Mouse (Mus musculus) intestine, embryonic 14.5 days (tissue): ENCODE measurements around the gene Hps3. TPM values are rescaled to one million over a fixed set of nuclear protein-coding genes. Genes with fewer than 3 reads are reported as not detected.
"Not testable (repeated sequence)": the region's sequence is repeated elsewhere in the genome, so short reads cannot be mapped to it uniquely, and the experiment has no call there.

Experiments used
- ATAC-seq: fragments of 200-750 bp; cut with Nextera tagmentation; replicated peaks from 2 replicates; pipeline ENCODE4 v1.8.0; 2017; ENCODE audit warnings: low read depth, moderate number of reproducible peaks, moderate TSS enrichment, moderate library complexity; ENCODE audit not compliant: low FRiP score, low TSS enrichment
- DNase-seq: peaks from one replicate; pipeline ENCODE4 v3.0.0-alpha.2; 2018; ENCODE audit warnings: low spot score
- H3K27ac ChIP-seq: fragments of 300-500 bp; sonication (generic); 2 replicates; pipeline ENCODE4 v1.5.1; 2014; ENCODE audit warnings: low read depth, mild to moderate bottlenecking, control low read depth
- H3K27me3 ChIP-seq: fragments of 300-500 bp; sonication (generic); replicated peaks from 2 replicates; pipeline ENCODE4 v1.6.1; 2014; ENCODE audit warnings: low read length, control low read depth; ENCODE audit not compliant: control insufficient read depth, insufficient read depth
- H3K36me3 ChIP-seq: fragments of 300-500 bp; sonication (generic); 2 replicates; pipeline ENCODE4 v1.6.1; 2014; ENCODE audit warnings: low read length, control low read depth; ENCODE audit not compliant: control insufficient read depth, insufficient read depth
- H3K4me1 ChIP-seq: fragments of 300-500 bp; sonication (generic); replicated peaks from 2 replicates; pipeline ENCODE4 v1.6.1; 2014; ENCODE audit warnings: low read length, control low read depth, mixed read lengths; ENCODE audit not compliant: control insufficient read depth, insufficient read depth
- H3K4me2 ChIP-seq: fragments of 300-500 bp; sonication (generic); 2 replicates; pipeline ENCODE4 v1.6.1; 2014; ENCODE audit warnings: low read length
- H3K4me3 ChIP-seq: fragments of 300-500 bp; sonication (generic); 2 replicates; pipeline ENCODE4 v1.5.1; 2014; ENCODE audit warnings: low read depth, low read length, control low read depth, mixed read lengths
- H3K9ac ChIP-seq: fragments of 300-500 bp; sonication (generic); 2 replicates; pipeline ENCODE4 v1.6.1; 2014; ENCODE audit warnings: mild to moderate bottlenecking, low read length
- H3K9me3 ChIP-seq: fragments of 300-500 bp; sonication (generic); 2 replicates; pipeline ENCODE4 v1.6.1; 2016; ENCODE audit warnings: low read length, control low read depth; ENCODE audit not compliant: control insufficient read depth
- WGBS: fragments of 180-500 bp; shearing (Covaris S2); extraction: QIAGEN DNeasy Blood & Tissue Kit; methylation state at CpG from one replicate; pipeline ENCODE4 v1.1.7; 2014; 5-methylcytosine and 5-hydroxymethylcytosine counted together
- polyA plus RNA-seq: library from polyadenylated mRNA; unstranded; fragments of >200 nt; fragmentation: Nextera tagmentation; extraction: Ambion mirVana; gene quantifications from 2 replicates; pipeline ENCODE4 v1.2.1, GENCODE M21; 2014

Gene Hps3
- polyA plus RNA-seq, 1 experiment from 2014 or later: 12.1 TPM

DNA sequence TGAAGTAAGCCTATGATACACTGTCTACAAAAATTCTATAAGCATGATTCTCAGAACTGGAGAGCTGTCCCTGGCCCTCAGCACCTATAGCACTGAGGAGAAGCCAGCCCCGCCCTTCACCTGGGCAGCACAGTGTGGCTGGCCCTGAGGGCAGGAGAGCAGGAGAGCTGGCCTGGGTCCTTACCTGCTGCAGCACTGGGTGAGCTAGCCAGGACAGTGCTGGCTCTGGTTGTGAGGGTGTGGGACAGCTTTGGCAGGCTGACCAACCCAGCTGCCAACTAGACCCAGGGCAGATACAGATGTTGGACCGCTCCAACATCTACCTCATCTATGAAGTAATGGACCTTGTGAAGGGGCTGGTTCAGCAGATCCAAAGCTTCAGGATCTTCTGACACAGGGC is 20.7 kb downstream of the Hps3 start:
- Histone ChIP-seq H3K27ac (no peak overlapping the region), H3K9ac (no peak overlapping the region), H3K9me3 (no peaks in the 10 kb centered on the region), H3K4me3 (no peak overlapping the region), H3K4me1 (no peaks in the 10 kb centered on the region), H3K4me2 (no peak overlapping the region), H3K36me3 (peaks cover 15% of the 10 kb centered on the region), H3K27me3 (no peaks in the 10 kb centered on the region)
- DNase-seq (no peak), ATAC-seq (no peak)
- WGBS: 86% methylated on average over 2 of the region's 2 CpGs

DNA sequence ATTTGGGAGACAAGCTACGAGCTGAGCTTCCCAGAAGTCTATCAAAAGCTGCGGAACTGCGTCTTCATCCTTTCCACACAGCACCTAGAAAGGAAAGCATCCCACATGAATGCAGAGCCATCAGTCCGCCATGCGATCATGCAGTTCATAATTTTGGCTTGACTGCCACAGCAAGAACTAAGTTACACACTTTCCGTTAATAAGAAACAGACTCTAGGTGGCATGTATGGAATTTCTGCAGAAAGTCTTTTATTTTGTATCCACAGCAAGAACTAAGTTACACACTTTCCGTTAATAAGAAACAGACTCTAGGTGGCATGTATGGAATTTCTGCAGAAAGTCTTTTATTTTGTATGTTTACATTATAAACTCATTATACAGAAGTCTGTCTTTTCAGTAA is 24.2 kb downstream of the Hps3 start:
- DNase-seq, ATAC-seq, H3K4me2 ChIP-seq, H3K9ac ChIP-seq, H3K27me3 ChIP-seq, H3K4me3 ChIP-seq, H3K4me1 ChIP-seq, H3K36me3 ChIP-seq, H3K9me3 ChIP-seq, H3K27ac ChIP-seq: not testable (repeated sequence)
- 61% methylated on average over 7 of the region's 7 CpGs for WGBS

DNA sequence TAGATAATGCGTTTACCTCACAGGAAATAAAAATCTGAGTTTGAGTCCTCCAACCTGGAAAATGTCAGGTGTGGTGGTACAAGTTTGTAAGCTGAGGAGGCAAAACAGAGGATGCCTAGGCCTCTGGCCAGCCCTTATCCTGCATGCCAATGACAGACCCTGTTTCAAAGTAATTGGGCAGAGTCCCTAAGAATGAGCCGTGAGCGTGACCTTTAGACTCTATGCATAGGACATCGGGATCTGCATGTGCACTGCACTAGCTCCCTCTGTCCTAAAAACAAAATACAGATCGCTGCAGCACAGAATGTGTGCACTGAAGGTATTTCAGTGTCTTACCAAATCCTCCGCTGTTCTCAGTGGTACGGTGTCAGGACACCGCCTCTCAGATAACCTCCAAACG is 24.7 kb downstream of the Hps3 start:
- H3K4me1 ChIP-seq: no peaks in the 10 kb centered on the region
- H3K27me3 ChIP-seq: no peaks in the 10 kb centered on the region
- ATAC-seq (no peak), DNase-seq (no peak)
- H3K36me3 ChIP-seq: peaks cover 4% of the 10 kb centered on the region
- H3K9me3 ChIP-seq: no peaks in the 10 kb centered on the region
- no peak overlapping the region for H3K4me2 ChIP-seq
- H3K27ac ChIP-seq: no peak overlapping the region
- WGBS: 81% methylated on average over 9 of the region's 9 CpGs
- H3K9ac ChIP-seq: no peak overlapping the region
- H3K4me3 ChIP-seq: no peak overlapping the region

DNA sequence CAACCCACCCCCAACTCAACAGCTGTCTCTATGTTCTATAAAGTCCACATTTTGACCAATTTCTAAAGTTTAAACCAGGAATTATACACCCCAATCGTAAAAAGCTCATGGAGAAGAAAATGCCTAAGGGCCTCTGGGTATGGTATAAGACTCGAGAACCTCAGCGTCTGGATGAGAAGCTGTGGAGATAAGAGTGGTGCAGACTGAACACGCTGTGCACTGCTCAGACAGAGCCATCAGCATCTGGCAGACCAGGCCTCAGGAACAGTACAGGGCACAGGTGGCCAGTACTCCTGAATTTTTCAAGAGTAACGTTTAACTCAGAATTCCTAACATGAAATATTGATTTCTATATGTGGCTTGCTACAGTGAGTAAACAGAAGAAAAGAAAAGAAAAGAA is 27.4 kb downstream of the Hps3 start:
- ATAC-seq (no peak), DNase-seq (no peak)
- H3K27ac ChIP-seq: no peak overlapping the region
- no peak overlapping the region for H3K4me3 ChIP-seq
- no peak overlapping the region for H3K9ac ChIP-seq
- H3K27me3 ChIP-seq: no peaks in the 10 kb centered on the region
- no peaks in the 10 kb centered on the region for H3K4me1 ChIP-seq
- H3K4me2 ChIP-seq: no peak overlapping the region
- no peaks in the 10 kb centered on the region for H3K9me3 ChIP-seq
- WGBS: 76% methylated on average over 5 of the region's 5 CpGs
- peaks cover 4% of the 10 kb centered on the region; the same call in 1 of the 2 replicates for H3K36me3 ChIP-seq

DNA sequence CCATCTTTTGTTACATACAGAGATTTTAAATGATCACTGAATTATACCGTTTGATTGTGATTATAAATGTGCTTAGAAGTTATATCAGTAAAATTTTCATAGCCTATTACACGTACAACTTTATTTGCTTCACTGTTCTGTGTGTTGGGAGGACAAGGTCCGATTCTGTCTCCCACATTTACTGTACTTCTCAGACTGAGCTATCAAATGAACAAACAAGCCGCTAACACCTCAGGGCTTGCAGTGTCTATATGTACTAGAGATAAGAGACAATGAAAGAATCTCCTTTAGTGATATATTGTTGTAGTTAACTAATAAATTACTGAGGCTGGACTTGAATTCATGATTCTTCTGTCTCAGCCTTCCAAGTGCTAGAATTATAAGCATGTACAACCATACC is 27.8 kb downstream of the Hps3 start:
- whole genome bisulfite sequencing: 74% methylated on average over 4 of the region's 4 CpGs
- peaks cover 4% of the 10 kb centered on the region; the same call in 1 of the 2 replicates for H3K36me3 ChIP-seq
- H3K9me3 ChIP-seq: no peaks in the 10 kb centered on the region
- no peak overlapping the region for H3K27ac ChIP-seq
- H3K4me3 ChIP-seq: no peak overlapping the region
- no peak for DNase-seq
- no peak overlapping the region for H3K4me2 ChIP-seq
- no peak overlapping the region for H3K9ac ChIP-seq
- ATAC-seq: no peak
- no peaks in the 10 kb centered on the region for H3K4me1 ChIP-seq
- no peaks in the 10 kb centered on the region for H3K27me3 ChIP-seq

DNA sequence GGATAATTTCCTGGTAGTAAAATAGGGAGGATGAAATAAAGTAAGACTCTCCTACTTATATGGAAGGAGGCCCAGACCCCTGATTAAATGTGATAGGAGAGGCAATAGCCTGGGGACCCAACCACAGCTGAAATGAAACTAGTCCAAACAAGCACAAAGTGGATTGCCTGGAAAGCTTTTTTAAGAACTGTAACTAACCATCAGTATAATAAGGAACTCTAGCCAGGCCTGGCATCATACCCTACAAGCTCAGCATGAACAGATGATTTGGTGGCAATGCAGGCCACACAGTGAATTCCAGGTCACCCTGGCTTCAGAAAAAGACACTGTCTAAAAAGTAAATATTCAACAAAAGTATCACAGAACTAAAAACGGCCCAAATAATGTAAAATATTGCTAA is 29.5 kb downstream of the Hps3 start:
- Histone ChIP-seq H3K4me1 (no peaks in the 10 kb centered on the region), H3K27ac (no peak overlapping the region), H3K4me2 (no peak overlapping the region), H3K9me3 (no peaks in the 10 kb centered on the region), H3K36me3 (peaks cover 4% of the 10 kb centered on the region), H3K9ac (no peak overlapping the region), H3K4me3 (no peak overlapping the region), H3K27me3 (no peaks in the 10 kb centered on the region)
- no peak for ATAC-seq
- DNase-seq: no peak
- 75% methylated on average over 1 of the region's 1 CpGs for whole genome bisulfite sequencing

DNA sequence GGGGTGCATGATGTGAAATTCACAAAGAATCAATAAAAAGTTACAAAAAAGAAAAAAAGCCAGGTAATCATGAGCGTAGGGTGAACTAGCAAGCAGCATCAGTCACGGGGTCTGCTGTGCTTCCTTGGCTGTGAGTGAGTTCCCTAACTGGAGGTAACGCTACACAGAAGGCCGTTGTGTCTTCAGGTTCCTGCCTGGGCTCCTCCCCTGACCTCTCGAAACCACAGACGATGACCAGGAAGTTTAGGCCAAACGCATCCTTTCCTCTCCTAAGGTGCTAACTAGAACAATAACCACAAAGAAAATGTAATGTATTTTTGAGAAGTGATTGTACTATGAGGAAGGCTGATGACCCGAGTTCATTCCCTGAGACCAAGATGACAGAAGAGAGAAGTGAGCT is 30.7 kb downstream of the Hps3 start:
- WGBS: 82% methylated on average over 8 of the region's 8 CpGs
- Histone ChIP-seq H3K4me1 (no peaks in the 10 kb centered on the region), H3K4me3 (no peak overlapping the region), H3K27me3 (no peaks in the 10 kb centered on the region), H3K36me3 (peaks cover 2% of the 10 kb centered on the region), H3K9ac (no peak overlapping the region), H3K27ac (no peak overlapping the region), H3K9me3 (no peaks in the 10 kb centered on the region), H3K4me2 (no peak overlapping the region)
- no peak for DNase-seq
- no peak for ATAC-seq

DNA sequence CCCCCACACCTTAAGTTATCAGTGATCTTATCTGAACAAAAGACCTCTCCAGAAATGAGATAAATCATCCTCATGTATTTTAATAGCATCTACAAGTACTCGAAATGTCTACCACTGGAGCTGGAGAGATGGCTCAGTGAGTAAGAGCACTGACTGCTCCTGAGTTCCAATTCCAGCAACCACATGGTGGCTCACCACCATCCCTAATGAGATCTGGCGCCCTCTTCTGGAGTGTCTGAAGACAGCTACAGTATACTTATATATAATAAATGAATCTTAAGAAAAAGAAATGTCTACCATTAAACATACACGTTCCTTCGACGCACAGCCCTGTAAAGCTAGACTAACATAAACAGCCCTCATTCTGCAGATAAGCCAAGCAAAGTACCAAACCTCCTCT is 32.3 kb downstream of the Hps3 start:
- Histone ChIP-seq H3K27me3 (no peaks in the 10 kb centered on the region), H3K4me1 (no peaks in the 10 kb centered on the region), H3K27ac (no peak overlapping the region), H3K4me2 (no peak overlapping the region), H3K9ac (no peak overlapping the region), H3K36me3 (no peaks in the 10 kb centered on the region; the same call in none of the 2 replicates), H3K4me3 (no peak overlapping the region), H3K9me3 (no peaks in the 10 kb centered on the region)
- 78% methylated on average over 5 of the region's 5 CpGs for WGBS
- DNase-seq (no peak), ATAC-seq (no peak)

DNA sequence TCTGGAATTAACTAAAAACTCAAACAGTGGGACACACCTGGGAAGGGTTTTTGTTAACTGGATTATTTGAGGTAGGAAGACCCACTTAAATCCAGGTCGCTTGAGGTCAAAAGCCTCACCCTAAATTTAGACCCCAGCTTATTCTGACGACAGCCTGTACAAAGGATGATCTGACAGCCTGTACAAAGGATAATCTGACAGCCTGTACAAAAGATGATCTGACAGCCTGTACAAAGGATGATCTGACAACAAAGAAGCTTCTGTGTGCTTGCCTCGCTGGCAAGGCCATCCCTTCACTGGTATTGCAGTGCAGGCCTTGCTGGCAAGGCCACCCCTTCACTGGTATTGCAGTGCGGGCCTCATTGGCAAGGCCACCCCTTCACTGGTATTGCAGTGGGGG is 34.3 kb downstream of the Hps3 start:
- no peaks in the 10 kb centered on the region for H3K9me3 ChIP-seq
- H3K4me1 ChIP-seq: no peaks in the 10 kb centered on the region
- ATAC-seq: no peak
- H3K9ac ChIP-seq: no peak overlapping the region
- no peak overlapping the region for H3K27ac ChIP-seq
- DNase-seq: no peak
- H3K36me3 ChIP-seq: peaks cover 9% of the 10 kb centered on the region
- H3K4me3 ChIP-seq: no peak overlapping the region
- no peaks in the 10 kb centered on the region for H3K27me3 ChIP-seq
- no peak overlapping the region for H3K4me2 ChIP-seq
- WGBS: 83% methylated on average over 4 of the region's 4 CpGs
